Mouse (Mus musculus) testis, postnatal 14 days (tissue): ENCODE measurements at regions not wholly inside any gene's neighbourhood (a gene's known extent, or its start where the extent isn't known, plus 50 kb on each side); places are given as distances from the start of the nearest gene placed in this dataset.

Experiments used
- DNase-seq: peaks from one replicate; pipeline ENCODE4 v3.0.0; 2021; ENCODE audit warnings: low spot score

- peak; percentile 4 for DNase-seq
These were observed 177.2 kb upstream of the Scn7a start for GRCm38 (mm10) chr2:66961808-66962519.

DNA sequence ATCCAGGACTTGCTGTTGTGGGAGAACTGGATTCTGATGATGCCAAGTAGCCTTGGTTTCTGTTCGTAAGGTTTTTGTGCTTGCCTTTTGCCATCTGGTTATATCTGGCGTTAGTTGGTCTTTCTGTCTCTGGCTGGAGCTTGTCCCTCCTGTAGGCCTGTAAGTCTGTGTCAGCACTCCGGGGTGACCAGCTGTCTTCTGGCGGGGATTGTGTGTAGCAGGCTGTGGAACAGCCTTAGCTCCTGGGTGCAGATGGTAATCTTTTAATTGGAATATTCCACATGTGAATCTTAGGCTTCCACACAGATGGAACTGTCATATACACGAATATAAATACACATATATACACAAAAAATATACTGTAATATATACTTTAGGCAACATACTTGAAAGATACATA lies 156.5 kb upstream of the Scn7a start:
- no peak for DNase-seq

GRCm38 (mm10) chr2:66898032-66898431 lies 113.3 kb upstream of the Scn7a start:
- DNase-seq, result no peak

DNA sequence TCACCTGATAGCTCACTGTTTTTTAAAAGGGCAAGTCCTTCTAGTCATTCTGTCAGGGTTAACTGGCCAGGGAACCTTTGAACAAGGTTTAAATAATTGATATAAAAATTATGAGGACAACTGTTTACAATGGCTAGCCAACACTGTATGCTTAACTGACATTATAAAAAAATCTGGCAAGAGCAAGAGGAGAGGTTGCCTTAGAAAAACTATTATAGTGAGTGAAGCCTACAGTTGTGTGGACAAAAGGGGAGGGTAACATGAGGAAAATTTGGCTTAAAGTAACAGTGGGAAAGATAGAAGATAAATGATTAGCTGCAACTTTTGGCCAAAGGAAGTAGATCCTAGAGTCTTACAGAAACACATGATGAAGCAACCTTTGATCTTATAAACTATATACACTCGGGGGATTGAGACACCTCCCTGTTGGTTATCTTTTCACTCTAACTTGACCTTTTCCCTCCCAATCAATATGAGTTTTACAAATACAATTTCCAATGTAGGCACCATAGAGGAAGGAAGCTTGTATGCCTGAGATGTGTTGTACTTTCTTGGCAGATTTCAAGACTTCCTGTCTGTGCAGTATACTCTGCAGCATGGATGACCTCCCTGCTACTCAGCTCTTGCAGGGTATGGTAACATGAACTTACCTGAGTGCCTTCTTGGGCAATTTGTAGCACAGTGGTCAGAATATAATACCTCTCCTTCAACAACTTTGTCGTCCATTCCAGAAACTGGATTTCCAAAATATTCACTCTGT lies 82.9 kb upstream of the Scn7a start:
- no peak for DNase-seq
